Mouse (Mus musculus) kidney, embryonic 16.5 days (tissue): Measurements from ENCODE around the gene 1700017B05Rik. TPM values are rescaled to one million over a fixed set of nuclear protein-coding genes. Genes with fewer than 3 reads are reported as not detected.
"Not testable (repeated sequence)": the region's sequence is repeated elsewhere in the genome, so short reads cannot be mapped to it uniquely, and the experiment has no call there.

Experiments
- ATAC-seq: fragments of 200-750 bp; cut with Nextera tagmentation; 2 replicates; pipeline ENCODE4 v1.8.0; 2017; ENCODE audit warnings: moderate TSS enrichment; ENCODE audit not compliant: low FRiP score, low TSS enrichment
- H3K27ac ChIP-seq: fragments of 300-500 bp; sonication (generic); 2 replicates; pipeline ENCODE4 v1.5.1; 2014; ENCODE audit warnings: low read length
- H3K27me3 ChIP-seq: fragments of 300-500 bp; sonication (generic); 2 replicates; pipeline ENCODE4 v1.6.1; 2014; ENCODE audit warnings: low read length, control low read depth, mixed read lengths; ENCODE audit not compliant: insufficient read depth
- H3K36me3 ChIP-seq: fragments of 300-500 bp; sonication (generic); 2 replicates; pipeline ENCODE4 v1.6.1; 2014; ENCODE audit warnings: low read length, control low read depth, mixed read lengths; ENCODE audit not compliant: insufficient read depth
- H3K4me1 ChIP-seq: fragments of 300-500 bp; sonication (generic); 2 replicates; pipeline ENCODE4 v1.6.1; 2014; ENCODE audit warnings: low read length, control low read depth, mixed read lengths; ENCODE audit not compliant: insufficient read depth
- H3K4me2 ChIP-seq: fragments of 300-500 bp; sonication (generic); replicated peaks from 2 replicates; pipeline ENCODE4 v1.6.1; 2014; ENCODE audit warnings: low read depth, low read length
- H3K4me3 ChIP-seq: fragments of 300-500 bp; sonication (generic); 2 replicates; pipeline ENCODE4 v1.5.1; 2014; ENCODE audit warnings: mild to moderate bottlenecking, low read length
- H3K9ac ChIP-seq: fragments of 300-500 bp; sonication (generic); replicated peaks from 2 replicates; pipeline ENCODE4 v1.6.1; 2014; ENCODE audit warnings: low read length
- H3K9me3 ChIP-seq: fragments of 300-500 bp; sonication (generic); 2 replicates; pipeline ENCODE4 v1.6.1; 2016; ENCODE audit warnings: low read length, control low read depth
- WGBS: fragments of 180-500 bp; shearing (Covaris S2); extraction: QIAGEN DNeasy Blood & Tissue Kit; methylation state at CpG from one replicate; pipeline ENCODE4 v1.1.7; 2014; 5-methylcytosine and 5-hydroxymethylcytosine counted together
- polyA plus RNA-seq: library from polyadenylated mRNA; unstranded; fragments of >200 nt; fragmentation: Nextera tagmentation; extraction: Ambion mirVana; gene quantifications from 2 replicates; pipeline ENCODE4 v1.2.1, GENCODE M21; 2015

The 1700017B05Rik gene
- 23.0 and 26.3 TPM in 2 replicates for polyA plus RNA-seq

DNA sequence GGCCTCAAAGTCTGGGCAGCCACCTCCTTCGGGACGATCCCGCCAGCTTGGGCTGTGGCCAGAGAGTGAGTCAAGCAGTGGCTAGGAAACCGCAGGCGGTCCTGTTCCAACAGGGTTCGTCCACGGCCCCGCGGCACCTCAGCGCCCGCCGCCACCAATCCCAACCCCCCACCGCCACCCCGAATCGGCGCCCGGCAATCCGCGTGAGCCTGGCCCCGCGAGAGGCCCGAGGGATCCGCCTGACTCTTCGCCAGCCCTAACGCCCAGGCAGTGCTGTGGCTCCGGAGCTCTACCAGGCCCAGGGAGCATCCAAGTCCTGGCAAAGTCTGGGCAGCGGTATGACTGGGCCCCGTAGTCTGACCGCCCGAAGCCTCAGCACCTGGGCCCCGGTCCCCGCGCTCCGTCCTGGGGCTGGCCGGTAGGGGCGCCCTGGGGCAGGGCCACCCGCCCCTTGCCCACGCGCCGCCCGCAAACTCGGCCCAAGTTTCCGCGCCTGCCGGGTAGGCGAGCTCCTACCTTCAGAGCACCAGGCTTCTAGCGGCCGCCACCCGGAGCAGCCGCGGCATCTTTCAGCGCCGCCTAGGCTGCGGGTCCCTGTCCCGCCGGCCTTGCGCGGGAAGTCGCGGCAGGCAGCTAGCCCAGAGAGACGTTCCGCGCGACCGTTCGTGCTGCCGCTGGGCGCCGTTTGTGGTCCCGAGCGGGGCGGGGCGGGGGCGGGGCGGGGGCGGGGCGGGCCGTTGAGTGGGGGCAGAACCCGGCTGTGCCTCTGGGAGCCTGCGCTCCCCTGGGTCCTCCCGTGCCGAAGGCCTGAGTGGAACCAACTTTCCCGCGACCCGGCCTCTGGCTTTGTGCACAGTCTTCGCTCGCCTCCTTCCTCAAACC, at the start of gene 1700017B05Rik:
1700017B05Rik (minus strand) TSS at position 700 of the 882 bp plus-strand sequence.
- Histone ChIP-seq H3K27me3 (no peaks in the 10 kb centered on the region), H3K9ac (peak within 1 kb of the TSS; percentile 88), H3K36me3 (peaks cover 20% of the 10 kb centered on the region), H3K4me2 (peak within 1 kb of the TSS; percentile 93), H3K9me3 (no peaks in the 10 kb centered on the region), H3K27ac (peak within 1 kb of the TSS; percentile 74), H3K4me1 (peaks cover 15% of the 10 kb centered on the region), H3K4me3 (peak within 1 kb of the TSS; percentile 79)
- under 1% methylated on average over 60 of the region's 87 CpGs for WGBS
- ATAC-seq, result peak; percentile 81

DNA sequence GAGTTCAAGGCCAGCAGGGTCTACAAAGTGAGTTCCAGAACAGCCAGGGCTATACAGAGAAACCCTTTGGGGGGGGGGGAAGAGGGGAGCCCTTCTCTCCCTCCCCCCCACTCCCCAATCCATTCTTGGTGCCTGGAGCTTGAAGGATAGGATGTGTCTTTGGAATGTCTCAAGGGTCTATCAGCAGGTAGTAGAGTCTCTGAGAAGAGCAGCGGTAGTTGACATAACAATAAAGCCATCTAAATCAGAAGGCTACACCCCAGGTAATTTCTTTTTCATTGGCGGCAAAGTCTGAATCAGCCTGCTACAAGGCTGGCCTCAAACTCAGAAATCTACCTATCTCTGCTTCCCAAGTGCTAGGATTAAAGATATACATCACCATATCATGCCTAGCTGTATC, 48.5 kb upstream of the 1700017B05Rik start:
- no peaks in the 10 kb centered on the region for H3K4me1 ChIP-seq
- H3K36me3 ChIP-seq, result no peaks in the 10 kb centered on the region
- no peak for ATAC-seq
- H3K27me3 ChIP-seq, result no peaks in the 10 kb centered on the region
- H3K9me3 ChIP-seq, result peaks cover 4% of the 10 kb centered on the region
- 92% methylated on average over 2 of the region's 2 CpGs for WGBS
- H3K9ac ChIP-seq, result no peak overlapping the region
- no peak overlapping the region for H3K4me2 ChIP-seq
- no peak overlapping the region for H3K27ac ChIP-seq
- no peak overlapping the region for H3K4me3 ChIP-seq

DNA sequence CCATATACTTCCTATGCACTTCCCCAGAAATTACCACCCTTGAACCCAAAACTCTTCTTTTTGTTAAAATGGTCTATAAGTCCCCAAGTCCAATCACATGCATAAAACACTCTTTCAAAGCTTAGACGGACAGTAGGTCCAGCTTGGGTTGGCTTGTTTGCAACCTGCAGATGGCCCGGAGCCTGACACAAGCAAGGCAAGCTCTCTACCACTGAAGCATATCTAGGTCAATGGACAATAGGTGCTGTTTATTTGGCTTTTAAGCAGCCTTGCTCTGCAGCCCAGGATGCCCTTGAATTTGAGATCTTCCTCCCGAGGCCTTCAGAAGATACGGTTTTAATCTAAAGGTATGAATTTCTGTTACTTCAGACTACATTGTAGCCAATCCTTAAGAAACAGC, 46.9 kb upstream of the 1700017B05Rik start:
- Histone ChIP-seq H3K36me3 (no peaks in the 10 kb centered on the region), H3K27me3 (no peaks in the 10 kb centered on the region), H3K4me3 (no peak overlapping the region), H3K4me2 (no peak overlapping the region), H3K27ac (no peak overlapping the region), H3K9ac (no peak overlapping the region), H3K4me1 (no peaks in the 10 kb centered on the region), H3K9me3 (peaks cover 3% of the 10 kb centered on the region; the same call in 1 of the 2 replicates)
- 92% methylated on average over 4 of the region's 4 CpGs for WGBS
- ATAC-seq, result no peak

DNA sequence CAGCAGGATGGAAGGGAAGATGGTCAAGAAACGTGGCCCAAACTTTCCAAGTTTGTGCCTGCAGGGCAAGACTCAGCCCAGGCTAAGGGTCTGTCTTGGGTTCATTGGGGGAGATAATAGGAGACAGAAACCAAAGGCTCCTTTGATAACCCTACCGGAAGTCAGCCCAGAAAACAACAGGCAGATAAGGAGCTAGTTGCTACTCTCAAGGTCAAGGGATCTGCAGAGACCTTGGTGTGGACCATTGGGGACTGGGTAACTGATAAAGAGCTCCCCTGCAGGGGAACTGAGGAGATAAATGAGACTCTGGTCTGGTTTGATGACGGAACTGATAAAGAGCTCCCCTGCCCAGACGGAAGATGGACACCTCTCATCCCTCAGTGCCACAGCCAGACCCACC, 45.0 kb upstream of the 1700017B05Rik start:
- H3K4me2 ChIP-seq, result no peak overlapping the region
- 86% methylated on average over 4 of the region's 4 CpGs for WGBS
- H3K9ac ChIP-seq, result no peak overlapping the region
- H3K9me3 ChIP-seq, result peaks cover 3% of the 10 kb centered on the region; the same call in 1 of the 2 replicates
- no peaks in the 10 kb centered on the region for H3K4me1 ChIP-seq
- no peak overlapping the region for H3K27ac ChIP-seq
- no peak for ATAC-seq
- H3K27me3 ChIP-seq, result no peaks in the 10 kb centered on the region
- H3K4me3 ChIP-seq, result no peak overlapping the region
- H3K36me3 ChIP-seq, result no peaks in the 10 kb centered on the region

DNA sequence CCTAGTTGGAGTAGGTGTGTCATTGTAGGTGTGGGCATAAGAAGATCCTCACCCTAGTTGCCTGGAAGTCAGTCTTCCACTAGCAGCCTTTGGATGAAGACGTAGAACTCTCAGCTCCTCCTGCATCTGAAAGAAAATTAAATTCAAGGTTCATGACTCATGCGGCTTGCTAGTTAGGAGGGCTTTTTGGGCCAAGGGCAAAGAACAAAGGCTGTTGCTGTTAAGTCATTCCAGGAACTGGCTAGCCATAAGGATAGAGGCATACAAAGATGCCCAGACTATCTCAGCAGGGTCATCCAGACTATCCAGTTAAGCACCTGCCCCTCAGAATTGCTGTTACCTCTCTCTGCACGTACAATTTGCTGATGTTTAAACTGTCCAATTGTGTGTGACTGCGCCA, 42.3 kb upstream of the 1700017B05Rik start:
- 91% methylated on average over 4 of the region's 4 CpGs for WGBS
- not testable (repeated sequence) for H3K9ac ChIP-seq, H3K36me3 ChIP-seq, H3K27me3 ChIP-seq, H3K4me2 ChIP-seq, H3K4me3 ChIP-seq, H3K9me3 ChIP-seq, H3K4me1 ChIP-seq, H3K27ac ChIP-seq, ATAC-seq

DNA sequence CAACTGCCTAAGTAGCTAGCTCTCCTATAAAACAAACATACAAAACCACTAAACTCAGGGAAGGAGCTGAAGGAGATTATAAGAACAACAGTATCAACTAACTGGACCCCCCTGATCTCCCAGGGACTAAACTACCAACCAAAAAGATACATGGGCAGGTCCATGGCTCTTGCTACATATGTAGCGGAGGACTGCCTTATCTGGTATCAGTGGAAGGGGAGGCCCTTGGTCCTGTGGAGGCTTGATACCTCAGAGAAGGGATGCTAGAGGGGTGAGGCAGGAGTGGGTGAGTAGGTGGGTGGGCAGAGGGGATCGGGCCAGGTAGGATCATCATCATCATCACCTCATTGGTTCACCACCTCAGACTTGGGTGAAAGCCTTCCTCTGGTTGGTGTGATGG, 41.8 kb upstream of the 1700017B05Rik start:
- H3K4me3 ChIP-seq, result no peak overlapping the region
- H3K27ac ChIP-seq, result no peak overlapping the region
- 91% methylated on average over 2 of the region's 2 CpGs for WGBS
- no peak overlapping the region for H3K9ac ChIP-seq
- 0 out of 2 replicates have a peak, but pooled peaks cover 5% of the 10 kb centered on the region for H3K4me1 ChIP-seq
- no peaks in the 10 kb centered on the region for H3K27me3 ChIP-seq
- no peak overlapping the region for H3K4me2 ChIP-seq
- ATAC-seq, result no peak
- no peaks in the 10 kb centered on the region for H3K36me3 ChIP-seq
- peaks cover 3% of the 10 kb centered on the region; the same call in 1 of the 2 replicates for H3K9me3 ChIP-seq

DNA sequence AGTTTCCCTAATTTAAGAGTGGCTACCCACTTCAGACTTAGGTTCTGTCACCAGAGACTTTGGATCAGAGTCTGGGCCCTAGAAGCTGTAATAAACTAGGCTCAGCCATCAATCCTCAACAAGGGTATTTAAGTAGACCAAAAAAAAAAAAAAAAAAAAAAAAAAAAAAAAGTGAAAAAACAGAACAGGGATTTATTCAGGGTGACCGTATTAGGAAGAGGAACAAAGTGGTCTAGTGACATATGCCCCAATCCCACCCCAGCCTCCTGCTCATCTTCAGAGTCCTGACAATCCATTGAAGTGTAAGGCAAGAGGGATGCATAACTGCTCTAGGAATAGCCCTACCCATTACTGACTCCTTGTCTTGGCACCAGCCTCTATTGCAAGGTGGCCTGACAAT, 40.9 kb upstream of the 1700017B05Rik start:
- Histone ChIP-seq H3K27me3 (no peaks in the 10 kb centered on the region), H3K9ac (no peak overlapping the region), H3K27ac (no peak overlapping the region), H3K9me3 (peaks cover 3% of the 10 kb centered on the region; the same call in 1 of the 2 replicates), H3K36me3 (no peaks in the 10 kb centered on the region), H3K4me1 (0 out of 2 replicates have a peak, but pooled peaks cover 5% of the 10 kb centered on the region), H3K4me3 (no peak overlapping the region), H3K4me2 (no peak overlapping the region)
- 83% methylated on average over 1 of the region's 1 CpGs for WGBS
- ATAC-seq, result no peak

DNA sequence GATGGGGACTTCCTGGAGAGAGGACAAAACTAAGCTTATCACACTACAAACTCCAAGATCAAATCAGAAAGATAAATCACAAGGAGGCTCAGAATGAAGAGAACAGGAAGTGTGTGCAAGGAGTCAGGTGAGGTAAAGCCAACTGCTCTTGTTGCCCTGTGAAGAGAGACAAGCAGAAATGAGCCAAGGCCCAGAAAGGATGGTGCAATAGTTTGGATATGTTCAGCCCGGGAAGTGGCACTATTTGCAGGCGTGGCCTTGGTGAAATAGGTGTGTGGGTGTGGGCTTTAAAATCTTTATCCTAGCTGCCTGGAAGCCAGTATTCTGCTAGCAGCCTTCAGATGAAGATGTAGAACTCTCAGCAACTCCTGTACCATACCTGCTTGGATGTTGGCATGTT, 38.4 kb upstream of the 1700017B05Rik start:
- no peak overlapping the region for H3K4me3 ChIP-seq
- H3K36me3 ChIP-seq, result no peaks in the 10 kb centered on the region
- H3K9me3 ChIP-seq, result peaks cover 3% of the 10 kb centered on the region; the same call in 1 of the 2 replicates
- 87% methylated on average over 2 of the region's 2 CpGs for WGBS
- H3K4me2 ChIP-seq, result no peak overlapping the region
- no peaks in the 10 kb centered on the region for H3K27me3 ChIP-seq
- ATAC-seq, result no peak
- no peak overlapping the region for H3K9ac ChIP-seq
- H3K27ac ChIP-seq, result no peak overlapping the region
- H3K4me1 ChIP-seq, result 0 out of 2 replicates have a peak, but pooled peaks cover 5% of the 10 kb centered on the region

DNA sequence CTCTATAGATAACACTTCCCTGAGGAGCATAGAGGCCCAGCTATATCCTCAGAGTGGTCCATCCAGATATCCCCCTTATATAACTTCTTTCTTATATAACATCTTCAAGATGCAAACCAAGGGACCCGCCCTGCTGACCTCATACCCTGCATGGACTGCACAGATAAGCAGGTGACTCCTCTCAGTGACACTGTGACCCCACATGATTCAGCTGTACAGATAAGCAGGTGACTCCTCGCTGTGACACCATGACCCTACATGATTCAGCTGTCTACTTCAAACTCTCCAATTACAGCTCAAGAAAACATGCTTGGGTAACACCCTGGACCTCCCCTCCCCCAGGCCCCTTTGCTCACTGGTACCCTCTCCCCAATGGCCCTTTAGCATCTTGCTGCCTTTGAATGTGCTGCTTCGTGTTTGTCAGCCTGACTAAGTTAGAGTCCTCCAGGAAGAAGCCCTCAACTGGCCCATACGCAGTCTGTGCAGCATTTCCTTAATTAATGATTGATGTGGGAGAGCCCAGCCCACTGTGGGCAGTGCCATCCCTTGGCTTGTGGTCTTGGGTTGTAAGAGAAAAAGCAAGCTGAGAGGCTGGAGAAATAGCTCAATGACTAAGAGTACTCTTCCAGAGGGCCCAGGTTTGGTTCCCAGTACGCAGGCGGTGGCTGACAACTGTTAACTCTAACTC, 37.5 kb upstream of the 1700017B05Rik start:
- WGBS, result 52% methylated on average over 6 of the region's 6 CpGs
- H3K4me1 ChIP-seq, result 0 out of 2 replicates have a peak, but pooled peaks cover 5% of the 10 kb centered on the region
- ATAC-seq, result peak; percentile 27

More for the DNA sequence above, 37.5 kb upstream of the 1700017B05Rik start:
- H3K27me3 ChIP-seq, result no peaks in the 10 kb centered on the region
- H3K4me2 ChIP-seq, result no peak overlapping the region
- no peak overlapping the region for H3K27ac ChIP-seq
- H3K9me3 ChIP-seq, result peaks cover under 1% of the 10 kb centered on the region; the same call in 1 of the 2 replicates
- no peaks in the 10 kb centered on the region for H3K36me3 ChIP-seq
- H3K9ac ChIP-seq, result no peak overlapping the region
- H3K4me3 ChIP-seq, result no peak overlapping the region
